Mouse (Mus musculus): Measurements from ENCODE around the gene Sec63.

Sec63 gene

DNA sequence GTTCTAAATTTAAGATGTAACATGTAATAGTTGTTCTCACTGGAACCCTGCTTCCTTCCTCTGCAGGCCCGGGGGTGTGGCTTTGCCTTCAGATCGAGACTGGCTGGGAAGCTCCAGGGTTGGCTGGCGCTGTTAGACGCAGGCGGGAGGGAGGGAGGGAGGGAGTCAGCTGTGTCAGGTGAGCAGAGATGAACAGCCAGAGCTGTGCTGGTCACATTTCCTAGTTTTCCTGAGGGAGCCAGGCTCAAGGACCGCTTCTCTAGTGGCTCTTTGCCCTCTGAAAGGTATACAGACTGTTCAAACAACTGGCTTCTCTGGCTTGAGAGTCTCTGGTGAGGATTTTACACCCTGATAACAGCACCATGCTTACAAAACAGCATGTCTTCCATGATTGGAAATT is 69.1 kb downstream of the Sec63 start:
- DNase-seq: peak; percentile 46

DNA sequence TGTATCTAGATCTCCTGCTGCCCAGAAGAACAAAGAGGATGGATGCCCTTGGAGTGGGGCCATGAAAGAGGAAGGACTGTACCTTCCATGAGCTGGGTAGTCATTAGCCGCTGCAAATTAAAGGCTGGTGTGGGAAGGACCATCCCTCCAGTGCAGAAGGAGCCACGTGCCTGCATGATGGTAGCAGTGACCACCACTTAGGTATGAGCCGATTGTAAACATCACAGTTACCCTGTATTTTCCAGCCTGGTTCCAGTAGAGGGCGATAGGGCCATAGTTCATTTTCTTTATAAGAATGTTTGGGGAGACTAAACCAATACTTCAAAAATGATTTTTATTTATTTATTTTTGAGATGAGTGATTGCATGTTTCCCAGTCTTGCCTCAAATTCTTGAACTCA is 71.4 kb downstream of the Sec63 start:
- peak; percentile 29 for DNase-seq

DNA sequence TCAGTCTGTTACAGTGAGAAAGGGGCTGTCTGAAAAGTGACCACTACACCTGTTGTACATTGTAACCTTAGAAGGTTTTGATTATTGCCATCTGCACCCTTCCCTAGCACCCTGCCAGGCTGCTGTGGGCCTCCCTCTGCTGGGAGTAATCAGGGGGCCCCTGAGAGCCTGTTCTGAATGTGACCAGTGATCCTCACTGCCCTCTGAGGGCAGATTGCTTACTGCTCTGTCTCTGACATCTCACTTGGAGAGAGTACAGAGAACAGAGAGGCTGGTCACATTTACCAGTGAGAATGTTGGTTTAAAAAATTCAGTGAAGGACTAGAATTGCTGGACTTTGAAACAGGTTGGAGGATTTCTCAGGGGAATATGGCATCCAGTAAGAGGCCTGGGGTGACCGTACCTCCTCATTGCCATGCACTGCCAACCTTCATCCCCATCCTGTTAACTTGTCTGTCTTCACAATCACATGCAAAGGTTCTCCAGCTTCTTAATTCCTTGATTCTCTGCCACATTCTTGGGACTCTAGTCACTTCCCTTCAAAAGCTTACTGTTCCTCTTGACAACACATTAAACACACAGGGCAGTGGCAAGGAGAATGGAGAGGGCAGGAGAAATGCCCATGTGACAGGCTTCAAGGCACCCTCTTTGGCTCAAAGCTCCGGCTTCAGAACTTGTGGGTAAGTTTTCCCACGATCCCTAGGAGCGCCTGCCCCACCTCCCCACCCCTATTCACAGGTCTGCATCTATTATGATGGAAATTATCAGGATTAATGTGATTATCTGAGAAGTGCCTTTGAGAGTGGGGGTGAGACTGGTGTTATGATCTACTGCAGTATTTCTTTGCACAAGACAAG is 72.8 kb downstream of the Sec63 start:
- no peak for DNase-seq

DNA sequence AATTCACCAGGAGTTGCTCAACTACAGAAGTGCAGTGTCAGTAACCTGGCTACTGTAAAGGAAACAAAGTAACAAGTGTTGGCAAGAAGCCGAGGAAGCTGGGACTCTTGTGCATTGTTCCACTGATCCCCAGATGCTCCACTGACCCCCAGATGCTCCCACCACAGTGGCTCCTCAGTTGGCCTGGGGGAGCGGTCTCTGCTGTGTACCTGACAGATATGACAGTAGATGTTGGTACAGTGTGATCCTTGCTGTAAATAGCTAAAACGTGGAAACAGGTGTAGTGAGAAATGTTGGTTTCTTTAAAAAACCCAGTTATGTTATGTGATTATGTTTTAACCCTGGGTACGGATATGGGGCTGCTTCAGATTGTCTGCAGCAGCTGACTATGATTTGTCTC is 76.8 kb downstream of the Sec63 start:
- DNase-seq: no peak

DNA sequence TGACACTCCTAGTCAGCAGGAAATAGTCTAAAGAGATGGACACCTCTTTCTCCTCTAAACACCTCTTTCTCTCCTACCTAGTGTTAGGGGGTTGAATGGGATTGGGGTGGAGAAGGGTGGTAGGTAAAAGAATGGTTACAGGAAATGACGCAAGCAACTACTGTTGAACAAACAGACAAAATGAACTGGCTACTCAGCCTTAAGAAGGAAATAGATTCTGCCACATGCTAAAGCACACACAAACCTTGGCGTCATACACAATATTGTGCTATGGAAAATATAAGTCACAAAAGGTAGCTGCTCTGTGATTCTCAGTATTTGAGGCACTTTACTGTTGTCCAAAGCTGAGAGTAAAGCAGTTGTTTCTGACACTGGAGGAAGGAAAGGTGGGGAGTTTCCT is 77.4 kb downstream of the Sec63 start:
- DNase-seq: no peak

DNA sequence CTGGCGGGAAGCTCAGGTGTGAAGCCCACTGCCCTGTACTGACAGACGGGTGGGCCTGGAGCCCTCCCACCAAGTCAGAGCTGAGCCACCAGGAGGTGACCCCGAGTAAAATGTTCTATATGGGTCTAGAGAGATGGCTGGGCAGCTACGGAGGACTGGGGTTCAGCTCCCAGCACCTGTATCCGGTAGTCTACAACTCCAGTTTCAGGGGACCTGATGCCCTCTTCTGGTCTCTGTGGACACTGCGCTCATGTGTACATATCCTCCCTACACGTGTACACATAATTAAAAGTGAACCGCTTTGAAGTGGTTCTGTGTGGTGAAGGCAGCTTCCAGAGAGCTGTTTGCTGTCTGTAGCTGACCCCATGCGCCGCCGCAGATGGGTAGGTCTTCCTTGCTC is 78.7 kb downstream of the Sec63 start:
- DNase-seq: no peak

DNA sequence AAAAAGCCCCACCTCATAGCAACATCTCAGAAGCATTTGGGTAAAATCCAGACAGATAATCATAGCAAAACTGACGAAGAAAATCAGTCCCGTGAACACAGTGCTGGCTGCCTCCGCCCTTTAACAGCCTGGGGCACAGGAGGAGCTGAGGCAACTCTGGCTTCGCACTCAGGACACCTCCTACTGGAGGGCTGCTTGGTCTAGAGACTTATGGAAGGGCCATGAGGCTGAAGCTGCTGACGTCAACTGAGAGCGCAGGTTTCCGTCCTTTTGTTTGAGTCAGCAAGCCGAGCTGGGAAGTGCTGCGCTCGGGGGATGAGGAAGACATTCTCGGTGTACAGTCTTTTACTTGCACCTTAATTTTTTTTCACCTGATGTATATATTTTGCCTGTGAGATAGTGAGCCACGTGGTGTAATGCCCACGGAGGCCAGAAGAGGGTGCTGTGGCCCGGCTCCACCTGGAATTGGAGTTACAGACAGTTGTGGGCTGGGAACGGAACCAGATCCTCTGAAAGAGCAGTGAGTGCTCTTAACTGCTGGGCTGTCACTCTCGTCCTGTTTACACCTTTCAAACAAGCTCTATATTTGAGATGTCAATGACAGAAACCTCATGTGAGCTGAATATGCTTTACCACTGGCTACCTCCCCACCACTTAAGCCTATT is 80.4 kb downstream of the Sec63 start:
- peak; percentile 52 for DNase-seq

DNA sequence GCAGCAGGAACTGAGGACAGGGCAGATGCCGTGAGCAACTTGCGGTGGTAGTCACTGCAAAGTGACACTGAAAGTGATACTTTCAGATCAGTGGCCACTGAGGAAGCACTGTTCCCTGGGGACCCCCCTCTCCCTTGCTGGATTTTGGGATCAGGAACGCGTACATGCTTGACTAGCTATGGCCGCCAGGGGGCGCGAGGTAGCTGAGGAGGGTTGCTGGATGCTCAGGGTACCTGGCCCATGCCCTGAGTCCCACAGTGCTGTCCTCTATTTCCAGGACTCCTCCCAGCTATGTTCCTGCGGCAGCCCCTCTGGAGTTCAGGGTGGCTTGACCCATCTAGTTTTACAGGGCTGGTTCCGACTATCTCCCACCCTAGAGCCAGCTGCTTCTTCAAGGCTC is 81.1 kb downstream of the Sec63 start:
- DNase-seq: peak; percentile 83

DNA sequence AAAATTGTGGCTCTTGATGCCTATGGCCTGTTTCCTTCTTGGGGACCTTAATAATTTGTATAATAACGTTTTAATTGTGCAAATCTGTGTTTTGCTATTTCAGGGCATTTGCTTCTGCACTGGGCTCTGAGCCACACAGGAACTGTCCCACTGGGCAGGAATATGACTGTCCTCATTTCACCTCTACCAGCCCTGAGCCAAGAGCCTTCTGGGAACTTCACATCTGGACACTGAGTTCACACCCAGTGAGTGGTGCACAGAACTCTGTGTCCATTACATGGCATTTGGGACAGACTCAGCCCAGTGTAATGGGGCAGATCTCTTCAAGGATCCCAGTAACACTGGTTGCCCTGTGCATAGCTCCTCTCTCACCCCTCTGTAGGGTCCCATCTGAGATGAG is 82.1 kb downstream of the Sec63 start:
- DNase-seq: no peak

DNA sequence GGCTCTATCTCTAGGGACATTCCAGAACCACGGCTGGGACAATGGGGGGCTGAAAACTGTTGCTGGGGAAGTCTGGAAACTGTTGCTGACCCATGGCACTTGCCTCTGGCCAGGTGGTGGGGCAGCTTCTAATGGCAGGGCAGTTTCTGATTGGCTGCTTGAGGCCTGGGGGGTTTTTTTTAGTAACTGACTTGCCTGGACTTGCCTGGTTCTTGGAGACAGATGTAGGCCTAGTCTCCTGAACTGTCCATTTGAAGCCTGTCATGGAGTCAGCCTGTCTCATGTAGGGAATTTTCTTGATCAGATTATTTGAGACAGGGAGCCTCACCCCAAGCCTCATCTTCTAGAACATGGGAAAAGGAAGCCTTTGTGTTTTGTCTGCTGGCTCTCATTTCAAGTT is 84.2 kb downstream of the Sec63 start:
- no peak for DNase-seq

DNA sequence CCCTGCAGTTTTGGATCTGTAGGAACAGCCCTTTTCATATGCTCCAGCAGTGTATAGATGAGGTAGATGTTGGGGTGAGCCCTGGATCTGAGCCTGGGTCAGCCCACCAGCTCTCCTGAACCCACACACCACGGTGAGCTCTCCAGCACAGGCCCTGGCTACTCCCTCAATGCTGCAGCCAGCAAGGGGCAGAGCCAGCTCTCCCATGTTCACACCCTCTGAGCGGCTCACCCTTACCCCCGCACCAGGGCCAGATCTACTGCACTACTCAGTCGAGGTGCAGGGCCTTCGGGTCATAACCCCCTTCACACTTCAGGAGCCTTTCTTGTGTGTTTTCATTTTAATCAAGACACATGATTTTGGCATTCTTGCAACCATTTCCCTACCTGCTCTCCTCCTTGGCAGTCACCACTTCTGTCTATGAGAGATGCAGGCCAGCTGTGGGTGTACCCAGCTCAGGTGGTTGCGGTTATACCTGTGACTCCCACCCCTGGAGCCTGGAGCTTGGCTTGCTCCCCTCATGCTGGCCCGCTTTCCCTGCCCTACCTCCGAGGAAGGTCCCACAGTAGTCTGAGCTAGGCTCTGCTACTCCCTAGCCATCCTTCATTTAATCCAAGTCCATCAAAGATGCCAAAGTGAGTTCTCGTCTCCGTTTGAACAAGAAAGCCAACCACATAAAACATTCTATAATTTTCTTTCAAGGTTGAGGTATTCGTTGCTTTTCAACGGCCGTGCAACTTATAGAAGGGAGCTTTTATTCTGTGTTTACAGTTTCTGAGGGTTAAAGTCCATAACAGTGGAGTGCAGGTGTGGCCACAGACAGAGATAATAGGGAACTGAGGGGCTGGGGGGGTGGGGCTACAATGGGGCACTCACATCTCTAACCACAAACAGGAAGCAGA is 87.1 kb downstream of the Sec63 start:
- DNase-seq: no peak

DNA sequence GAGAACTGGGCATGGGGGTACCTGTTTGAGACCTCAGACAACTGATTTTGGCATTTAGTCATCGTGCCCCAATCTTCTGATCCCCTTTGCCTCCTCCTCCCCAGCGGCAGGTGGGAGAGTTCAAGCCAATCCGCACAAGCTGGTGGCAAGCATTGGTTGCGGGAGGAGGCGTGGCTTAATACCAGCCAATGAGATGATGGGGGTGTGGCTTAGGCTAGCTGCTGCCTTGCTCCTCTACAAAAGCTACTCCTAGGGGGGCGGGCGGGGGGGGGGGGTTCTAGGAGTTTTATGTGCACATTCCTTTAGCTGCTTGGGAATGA is 87.7 kb downstream of the Sec63 start:
- DNase-seq: peak; percentile 57

DNA sequence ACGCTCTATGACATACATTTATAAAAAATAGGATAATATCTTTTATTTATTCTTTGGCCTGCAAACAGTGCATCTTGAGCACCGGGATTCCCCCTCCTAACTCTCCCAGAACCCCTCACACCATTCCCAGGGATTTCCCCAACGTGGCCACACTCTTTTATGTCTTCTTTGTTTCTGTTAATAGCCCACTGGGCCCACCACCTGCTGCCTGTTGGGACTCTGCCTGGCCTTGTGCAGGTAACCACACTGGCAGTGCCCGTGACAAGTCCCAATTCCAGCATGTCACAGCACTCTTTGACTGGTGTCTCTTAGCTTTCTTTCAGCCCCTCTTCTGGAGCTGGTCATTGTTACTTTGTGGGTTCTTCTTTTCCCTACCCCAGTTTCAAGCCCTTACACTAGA is 93.5 kb downstream of the Sec63 start:
- no peak for DNase-seq

DNA sequence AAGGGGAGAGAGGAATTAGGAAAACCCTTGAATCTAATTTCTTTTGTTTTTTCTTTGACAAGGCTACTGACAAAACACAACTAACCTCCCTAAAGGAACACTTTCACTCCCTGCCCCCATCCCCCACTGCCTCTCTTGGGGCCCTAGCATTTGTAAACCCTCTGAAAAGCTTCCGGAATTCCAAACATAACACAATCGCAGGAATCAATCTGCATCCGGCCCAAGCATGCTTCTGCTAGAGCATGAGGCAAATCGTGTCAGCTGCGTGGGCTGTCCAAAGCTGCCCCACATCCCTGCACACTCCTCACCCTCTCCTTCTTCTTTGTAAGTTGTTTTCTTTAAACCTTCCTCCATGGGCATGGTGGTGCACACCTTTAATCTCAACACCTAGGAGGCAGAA is 94.0 kb downstream of the Sec63 start:
- DNase-seq: no peak

DNA sequence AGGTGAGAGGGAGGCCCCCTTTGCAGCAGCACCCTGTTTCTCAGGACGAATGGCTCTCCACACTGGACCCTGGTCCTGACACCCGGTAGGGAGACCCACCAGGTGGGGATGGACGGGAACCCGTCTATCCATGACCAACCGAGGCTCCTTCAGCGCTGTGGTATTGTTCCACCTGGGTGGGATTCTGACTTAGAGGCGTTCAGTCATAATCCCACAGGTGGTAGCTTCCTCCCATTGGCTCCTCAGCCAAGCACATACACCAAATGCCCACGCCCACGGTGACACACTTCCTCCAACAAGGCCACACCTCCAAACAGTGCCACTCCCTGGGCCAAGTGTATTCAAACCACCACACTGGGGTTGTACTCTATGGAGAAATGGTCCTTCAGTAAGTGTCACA is 95.3 kb downstream of the Sec63 start:
- no peak for DNase-seq

DNA sequence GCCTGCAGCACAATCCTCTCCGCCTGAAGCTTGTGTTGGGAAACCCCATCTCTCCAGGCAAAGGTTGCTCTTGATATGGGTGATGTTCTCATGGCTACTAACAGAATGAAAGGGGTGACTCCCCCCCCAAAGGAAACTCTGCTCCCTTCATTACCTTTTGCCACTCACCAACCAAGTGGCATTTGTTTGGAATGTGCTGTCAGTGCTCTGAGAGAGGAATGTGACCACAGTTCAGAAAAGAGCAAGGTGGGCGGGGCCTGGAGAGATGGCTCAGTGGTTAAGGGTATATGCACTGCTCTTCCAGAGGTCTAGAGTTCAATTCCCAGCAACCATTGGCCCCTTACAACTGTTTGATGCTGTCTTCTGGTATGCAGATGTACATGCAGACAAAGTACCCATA is 95.7 kb downstream of the Sec63 start:
- DNase-seq: no peak

DNA sequence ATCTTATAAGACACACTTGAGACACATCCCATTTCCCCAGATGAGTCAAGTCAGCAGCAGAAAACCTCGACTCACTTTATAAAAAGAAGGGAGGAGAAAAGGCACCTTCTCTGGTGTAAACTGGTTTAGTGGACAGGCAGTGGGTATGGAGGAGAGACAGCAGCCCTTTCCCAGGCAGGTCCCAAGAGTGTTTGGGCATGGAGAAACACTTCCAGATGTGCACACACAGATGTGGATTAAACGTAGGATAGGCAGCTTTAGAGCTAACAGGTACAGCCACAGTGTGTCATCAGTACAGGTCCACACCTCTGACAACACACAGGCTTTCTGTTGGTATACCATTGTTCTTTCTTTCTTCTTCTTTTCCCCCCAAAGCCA is 98.5 kb downstream of the Sec63 start:
- no peak for DNase-seq

DNA sequence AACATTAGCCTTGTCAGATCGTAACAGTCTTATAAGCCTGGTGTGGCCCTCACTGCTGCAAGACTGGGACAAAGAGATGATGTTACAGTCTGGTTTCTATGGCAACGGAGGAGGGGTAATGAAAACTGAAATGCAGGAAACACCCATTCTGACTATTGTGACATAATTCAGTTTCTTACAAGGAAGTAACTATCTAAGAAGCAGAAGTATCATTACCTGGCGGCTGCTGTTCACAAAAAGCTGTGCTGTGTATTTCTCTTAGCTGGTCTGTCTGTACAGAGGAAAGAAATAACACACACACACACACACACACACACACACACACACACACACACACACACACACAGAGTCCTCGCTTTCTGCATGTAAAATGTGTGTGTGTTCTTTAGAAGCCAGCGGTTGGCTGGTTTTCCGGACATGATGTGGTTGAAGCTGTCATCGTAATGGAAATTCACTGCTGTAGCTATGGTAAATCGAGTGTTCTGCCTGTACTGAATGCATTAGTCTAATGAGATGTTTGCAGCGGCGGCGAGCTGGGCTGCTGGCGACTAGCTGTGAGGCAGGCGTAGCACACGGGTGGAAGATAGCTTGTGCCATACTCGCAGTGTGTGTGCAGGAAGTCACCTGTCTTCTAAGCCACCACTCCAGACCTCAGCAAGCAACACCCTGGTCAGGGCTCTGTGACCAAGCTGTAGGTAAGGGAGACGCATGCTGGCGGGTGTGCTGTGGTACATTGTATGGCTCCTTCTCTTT is 99.0 kb downstream of the Sec63 start, which contains the start of gene Scml4:
TSS of gene Scml4 (plus strand) at position 212 of the 753 bp plus-strand sequence.
- peak; percentile 69 for DNase-seq

DNA sequence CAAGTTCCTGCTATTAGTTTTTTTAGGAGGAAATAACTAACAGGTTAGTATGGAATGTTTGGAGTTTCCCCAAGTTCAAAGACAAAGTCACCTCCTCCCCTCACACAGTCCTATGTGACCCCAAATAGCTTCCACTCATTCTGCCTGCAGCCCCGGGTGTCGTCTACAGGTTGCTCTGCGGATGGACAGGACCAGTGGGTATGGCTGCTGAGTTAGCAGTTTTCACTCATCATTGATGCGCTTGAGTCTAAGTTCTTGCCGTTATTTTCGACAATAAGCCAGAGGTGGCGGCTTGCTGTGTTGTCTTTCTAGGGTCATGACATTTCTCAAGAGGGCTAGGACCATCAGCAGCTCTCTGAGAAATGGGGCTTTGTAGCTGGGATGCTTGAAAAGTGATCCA is 100.2 kb downstream of the Sec63 start:
- DNase-seq: peak; percentile 41

DNA sequence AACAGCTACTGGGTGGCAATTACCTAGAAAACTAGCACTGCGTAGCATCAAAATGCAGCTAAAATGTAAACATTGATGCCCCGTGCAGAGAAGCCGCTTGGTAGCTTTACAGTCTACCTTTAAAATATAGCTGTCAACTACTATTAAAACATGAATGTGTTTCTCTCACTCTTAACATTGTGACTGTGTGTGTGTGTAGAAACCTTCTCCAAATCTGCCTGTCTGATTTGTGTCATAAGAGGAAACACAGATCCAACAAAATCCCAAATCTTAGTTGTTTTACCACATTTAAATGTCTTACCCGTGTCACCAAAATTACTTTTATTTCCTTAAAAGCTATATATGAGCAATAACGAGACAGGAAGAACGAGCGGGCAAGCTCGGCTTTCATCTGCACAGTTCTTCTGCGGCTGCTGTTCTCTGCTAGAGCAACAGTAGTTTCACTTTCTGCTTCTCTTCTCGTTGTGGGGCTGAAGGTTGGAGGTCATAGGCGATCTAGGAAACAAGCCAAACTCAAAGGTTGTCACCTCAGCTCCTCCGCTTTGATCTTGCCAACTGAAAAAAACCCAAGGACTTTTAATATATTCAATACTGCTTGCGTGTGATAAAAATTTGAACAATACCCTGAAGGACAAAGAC is 100.9 kb downstream of the Sec63 start:
- DNase-seq: peak; percentile 76

DNA sequence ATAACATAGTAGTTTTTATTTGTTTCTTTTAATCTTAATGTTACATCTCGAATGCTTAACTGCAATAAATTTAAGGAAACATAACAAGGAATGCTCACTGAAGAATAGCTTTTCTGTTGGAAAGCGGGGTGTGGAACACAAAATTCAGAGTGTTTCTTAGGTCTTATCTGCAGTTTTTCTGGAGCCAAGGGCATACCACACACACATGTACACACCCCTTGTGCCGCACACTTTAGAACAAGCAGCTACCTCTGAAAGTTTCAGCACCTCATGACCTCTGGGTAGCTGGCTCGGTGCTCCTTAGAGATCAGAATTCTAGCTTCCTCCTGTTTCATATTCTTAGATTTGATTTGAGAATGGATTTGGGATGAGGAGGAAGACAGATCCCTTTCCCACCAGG is 101.5 kb downstream of the Sec63 start:
- no peak for DNase-seq

DNA sequence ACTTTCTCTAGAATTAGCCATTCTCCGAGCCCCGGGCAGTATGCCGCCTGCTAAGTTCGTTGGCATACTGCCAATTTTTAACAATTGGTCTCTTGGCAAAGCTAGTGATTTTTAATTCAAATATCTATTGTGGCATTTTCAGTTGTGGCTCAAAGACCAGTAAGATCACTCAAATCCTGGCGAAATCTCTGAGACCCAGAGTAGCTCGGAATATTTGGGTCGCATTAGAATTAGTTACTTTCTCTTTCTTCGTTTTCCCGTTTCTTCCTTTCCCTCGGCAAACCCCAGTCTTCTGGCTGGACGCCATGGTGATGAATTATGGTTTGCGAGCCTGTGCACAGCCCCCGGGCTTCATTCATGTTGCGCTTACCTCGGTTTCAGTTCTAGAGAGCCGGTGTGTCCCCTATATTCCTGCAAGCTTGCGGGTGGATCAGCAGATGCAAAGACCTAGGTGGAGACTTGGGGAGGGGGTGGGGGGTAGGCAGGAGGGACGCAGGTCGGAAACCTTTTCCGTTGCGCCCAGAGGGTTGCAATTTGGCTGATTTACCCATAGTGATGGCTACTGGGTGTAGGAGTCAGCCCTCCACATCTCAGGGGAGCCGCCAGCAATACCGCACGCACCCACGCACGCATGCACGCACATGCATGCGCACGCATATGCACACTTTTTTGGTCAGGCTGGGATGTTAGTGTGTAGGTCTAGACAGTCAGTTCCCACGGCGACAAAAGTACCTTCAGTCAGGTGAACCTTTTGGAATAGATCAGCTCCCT is 102.5 kb downstream of the Sec63 start:
- DNase-seq: no peak
